Mouse (Mus musculus) erythroblast, embryonic 14.5 days (primary cell): ENCODE measurements around the gene Sh3bp4.

Experiments
- GATA1 ChIP-seq: IDR thresholded peaks from 2 replicates; pipeline ENCODE4 v1.6.1; 2012; ENCODE audit warnings: low read length, inconsistent platforms, mixed read lengths
- TAL1 ChIP-seq: IDR thresholded peaks from 3 replicates; pipeline ENCODE4 v1.6.1; 2012; ENCODE audit warnings: low read length, inconsistent platforms, mixed read lengths

DNA sequence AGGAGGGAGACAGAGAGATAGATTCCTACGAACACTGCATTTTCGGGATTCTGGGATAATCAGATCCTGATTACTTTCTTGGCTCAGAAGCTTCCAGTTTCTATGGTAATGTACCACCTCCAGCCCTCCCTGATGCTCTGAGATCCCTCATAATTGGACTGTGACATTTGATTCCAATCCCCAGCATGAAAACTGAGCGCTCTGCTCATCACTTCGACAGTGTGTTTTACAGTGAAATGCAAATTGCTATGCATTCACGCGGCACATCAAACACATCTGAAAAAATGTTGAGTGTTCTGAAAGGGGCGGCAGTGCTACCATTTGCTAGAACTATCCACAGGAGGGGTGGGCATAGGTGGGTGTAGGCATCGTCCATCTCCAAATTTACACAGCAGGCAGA lies 24.8 kb upstream of the Sh3bp4 start:
- TF ChIP-seq GATA1 (no peak), TAL1 (no peak)
